Mouse (Mus musculus): ENCODE measurements around the gene Foxi1. TPM values are rescaled to one million over a fixed set of nuclear protein-coding genes. Genes with fewer than 3 reads are reported as not detected.

Foxi1 gene
- total RNA-seq, 2 experiments from 2014 or later: not detected

GRCm38 (mm10) chr11:34166392-34166791, 41.5 kb downstream of the Foxi1 start:
- no peak for DNase-seq (ENCODE audit: low spot score)
- intact Hi-C loops (cut with DNase I): no loop called here

GRCm38 (mm10) chr11:34165278-34165677, 42.6 kb downstream of the Foxi1 start:
- DNase-seq (ENCODE audit: low spot score): no peak
- intact Hi-C loops (cut with DNase I): no loop called here

GRCm38 (mm10) chr11:34158916-34159315, 49.0 kb downstream of the Foxi1 start:
- intact Hi-C loops (cut with DNase I): loop anchor here (5.0 kb wide), 1 partner anchor 33 kb away; no protein-coding TSS in a partner anchor
- DNase-seq (ENCODE audit: low spot score): no peak

GRCm38 (mm10) chr11:34155235-34155634, 52.7 kb downstream of the Foxi1 start:
- intact Hi-C loops (cut with DNase I): loop anchor here (5.0 kb wide), 1 partner anchor 37 kb away; no protein-coding TSS in a partner anchor
- DNase-seq (ENCODE audit: low spot score): no peak

Other genes starting within 250 kb of the Foxi1 start
- gene Kcnmb1, start 245.1 kb downstream of the Foxi1 start, total RNA-seq (2021): 1 to 10 TPM in 1 of 2 experiments, under 1 TPM in 1; 0.70 to 1.1 TPM
- gene Kcnip1, start 214.9 kb downstream of the Foxi1 start, total RNA-seq (2021): not detected
- 1 to 10 TPM; 2.6 to 2.7 TPM for gene Lcp2, start 161.2 kb downstream of the Foxi1 start, total RNA-seq (2021)
- gene 4930469K13Rik, start 109.5 kb downstream of the Foxi1 start, total RNA-seq (2021): not detected
- gene Fam196b, start 106.7 kb upstream of the Foxi1 start, total RNA-seq (2021): not detected